Mouse (Mus musculus) c-Kit-positive CD71-positive TER-119-negative erythroid progenitor cells, embryonic 14.5 days (primary cell): Measurements from ENCODE around the gene Prpf8.
"Not testable (repeated sequence)": the region's sequence is repeated elsewhere in the genome, so short reads cannot be mapped to it uniquely, and the experiment has no call there.

Experiments
- DNase-seq: peaks from one replicate; pipeline ENCODE4 v3.0.0-alpha.2; 2013; ENCODE audit warnings: low read depth

Prpf8 gene

DNA sequence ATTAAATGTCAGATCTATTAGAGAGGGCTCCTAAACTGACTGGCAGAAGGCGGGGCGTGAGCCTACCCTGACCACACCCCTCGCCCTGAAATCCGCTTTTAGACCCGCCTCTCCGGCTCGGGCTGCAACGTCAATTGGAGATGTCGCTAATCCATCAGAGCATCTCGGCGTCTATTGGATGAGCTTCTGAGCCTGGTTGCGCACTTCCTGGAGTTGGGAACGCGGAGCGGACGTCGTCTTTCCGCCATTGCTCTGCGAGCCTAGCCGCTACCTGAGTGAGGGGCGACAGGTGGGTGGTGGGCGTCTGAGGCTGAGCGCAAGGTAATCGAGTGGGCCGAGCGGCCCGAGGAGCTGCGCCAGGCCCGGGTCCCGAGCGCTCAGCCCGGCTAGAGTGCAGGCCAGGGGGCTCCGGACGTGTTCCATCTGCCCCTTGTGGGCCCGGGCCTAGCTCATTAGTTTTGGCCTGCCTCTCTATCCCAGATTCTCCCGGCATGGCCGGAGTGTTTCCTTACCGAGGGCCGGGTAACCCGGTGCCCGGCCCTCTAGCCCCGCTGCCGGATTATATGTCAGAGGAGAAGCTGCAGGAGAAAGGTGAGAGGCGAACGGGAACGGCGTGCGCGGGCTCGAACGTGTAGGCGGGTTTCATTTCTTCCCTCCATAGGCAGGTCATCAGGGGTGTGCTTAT, at the start of gene Prpf8:
Gene Prpf8, plus strand, starts transcription at position 216 of the 685 bp plus-strand sequence.
- DNase-seq, result peak; percentile 96

DNA sequence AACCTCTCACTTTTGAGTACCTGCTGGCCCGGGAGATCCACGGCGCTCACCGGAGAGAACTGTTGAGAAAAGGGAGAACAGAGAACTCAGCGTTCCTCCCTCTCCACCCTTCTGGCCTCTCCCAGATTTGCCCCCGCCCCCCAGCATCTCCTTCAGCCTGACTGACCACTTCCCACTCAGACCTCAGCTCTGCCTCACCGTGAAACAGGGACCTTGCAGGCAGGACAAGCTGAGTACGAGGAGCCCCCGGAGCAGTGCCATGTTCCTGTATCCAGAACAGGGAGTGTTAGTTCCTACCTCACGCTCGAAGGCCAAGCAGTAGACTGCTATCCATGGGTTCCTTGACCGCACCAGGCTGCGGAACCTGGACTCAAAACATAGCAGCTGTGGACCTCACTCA, 48.4 kb upstream of the Prpf8 start:
- DNase-seq, result no peak

DNA sequence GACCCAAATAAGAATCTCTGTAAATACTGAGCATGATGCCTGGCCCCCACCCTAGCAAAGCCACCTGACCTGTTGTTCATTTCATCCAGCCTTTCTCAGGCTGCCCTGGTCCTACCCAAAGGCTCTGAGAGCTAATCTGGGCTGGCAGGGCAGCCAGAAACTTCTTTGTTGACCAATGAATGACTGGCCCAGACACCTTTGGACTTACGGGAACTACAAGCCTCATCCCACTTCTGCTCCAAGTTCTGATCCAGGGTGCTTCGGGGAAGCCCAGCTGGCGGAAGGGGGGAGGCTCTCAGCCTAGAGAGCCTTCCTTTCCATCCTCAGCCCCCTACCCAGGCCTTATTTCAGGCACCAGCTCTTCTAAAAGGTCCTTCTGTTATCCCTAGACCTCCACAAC, 47.8 kb upstream of the Prpf8 start:
- DNase-seq, result no peak

DNA sequence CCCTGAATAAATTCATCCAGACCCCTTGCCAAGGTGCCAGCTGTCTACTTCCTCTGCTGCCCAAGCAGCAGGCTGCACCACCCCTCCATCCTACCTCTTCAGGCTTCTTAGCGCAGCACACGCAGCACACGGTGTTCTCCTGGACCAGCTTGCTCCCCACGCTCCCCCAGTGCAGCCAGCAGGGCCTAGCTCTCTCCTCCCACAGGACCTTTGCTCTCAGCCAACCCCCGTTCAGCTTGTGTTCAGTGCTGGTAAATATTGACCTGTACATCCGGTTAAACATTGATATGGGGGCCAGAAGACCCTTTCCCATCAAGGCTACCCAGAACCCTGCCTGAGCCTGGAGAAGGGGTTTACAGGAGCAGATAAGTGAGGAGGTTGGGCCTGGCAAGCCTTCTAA, 47.3 kb upstream of the Prpf8 start, which contains the start of gene Serpinf2:
Gene Serpinf2, minus strand, starts transcription at position 229 of the 400 bp plus-strand sequence.
- no peak for DNase-seq

DNA sequence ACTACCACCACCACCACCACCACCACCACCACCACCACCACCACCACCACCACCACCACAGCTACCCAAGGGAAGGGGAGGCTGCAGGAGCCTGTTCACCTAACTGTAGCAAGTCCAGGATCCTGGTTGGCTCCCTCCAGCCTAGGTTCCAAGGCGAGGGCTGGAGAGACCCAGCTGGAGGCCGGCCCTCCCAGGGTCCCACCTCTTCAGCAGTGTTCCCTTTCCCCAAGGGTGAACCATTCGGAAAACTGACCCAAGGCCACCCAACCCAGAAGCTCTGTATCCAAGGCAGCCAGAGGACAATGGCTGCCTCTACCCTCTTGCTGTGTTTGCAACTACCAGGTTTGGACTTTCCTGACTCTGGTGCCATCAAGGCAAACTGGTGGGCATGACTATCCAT, 46.7 kb upstream of the Prpf8 start:
- DNase-seq, result no peak

DNA sequence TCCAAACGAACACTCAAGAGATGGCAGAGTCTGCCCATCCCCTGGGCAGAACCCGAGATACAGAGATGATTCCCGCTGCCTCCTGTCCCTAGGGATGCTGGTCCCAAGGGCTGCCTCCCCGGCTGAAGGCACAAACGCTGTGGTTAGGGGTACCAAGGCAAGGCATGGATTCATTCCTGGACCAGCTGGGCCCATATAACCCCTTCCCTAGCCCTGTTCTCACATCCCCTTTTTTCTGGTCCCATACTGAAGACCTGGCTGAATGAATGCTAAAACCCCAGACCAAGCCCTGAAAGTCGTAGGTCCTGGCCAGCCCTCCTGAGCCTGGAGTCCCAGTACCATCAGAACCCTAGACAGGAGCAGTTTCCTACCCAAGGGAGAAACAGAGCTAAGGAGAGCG, 45.6 kb upstream of the Prpf8 start:
- DNase-seq, result no peak

DNA sequence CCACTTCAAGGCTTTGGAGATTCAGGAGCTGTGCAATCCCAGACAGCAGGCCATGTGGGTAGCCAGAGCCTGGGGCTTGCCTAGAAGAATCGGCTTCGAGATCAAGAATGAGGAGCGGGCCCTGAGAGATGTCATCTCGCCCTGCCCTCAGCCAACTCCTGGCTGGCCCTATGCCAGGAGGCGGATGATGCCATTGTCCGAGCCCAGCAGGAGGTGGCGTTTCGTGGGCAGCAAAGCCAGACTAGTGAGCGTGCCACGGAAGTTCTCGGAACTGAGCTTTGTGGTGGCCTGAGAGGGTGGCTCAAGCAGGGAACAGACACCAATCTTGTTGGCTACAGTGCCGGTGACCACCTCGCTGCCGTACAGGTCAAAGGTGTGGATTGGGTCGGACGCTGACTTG, 45.0 kb upstream of the Prpf8 start:
- no peak for DNase-seq

DNA sequence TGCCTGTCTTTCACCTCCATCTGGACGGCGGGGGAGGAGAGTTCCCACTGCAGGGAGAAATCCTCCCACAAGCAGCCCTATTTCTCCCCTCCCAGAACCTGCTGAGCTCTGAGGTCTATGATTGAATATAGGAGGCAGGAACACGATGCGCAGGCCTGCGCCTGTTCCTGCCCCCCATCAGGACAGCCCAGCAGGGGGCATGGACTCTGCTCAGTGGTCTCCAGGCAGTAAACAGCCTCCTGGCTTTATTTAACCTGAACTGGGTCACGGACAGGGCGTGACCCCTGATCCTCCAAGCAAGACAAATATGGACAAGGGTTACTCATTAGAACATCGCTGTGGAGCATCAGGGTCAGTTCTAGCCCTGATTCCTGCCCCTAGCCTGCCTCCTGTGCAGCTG, 42.9 kb upstream of the Prpf8 start:
- no peak for DNase-seq

DNA sequence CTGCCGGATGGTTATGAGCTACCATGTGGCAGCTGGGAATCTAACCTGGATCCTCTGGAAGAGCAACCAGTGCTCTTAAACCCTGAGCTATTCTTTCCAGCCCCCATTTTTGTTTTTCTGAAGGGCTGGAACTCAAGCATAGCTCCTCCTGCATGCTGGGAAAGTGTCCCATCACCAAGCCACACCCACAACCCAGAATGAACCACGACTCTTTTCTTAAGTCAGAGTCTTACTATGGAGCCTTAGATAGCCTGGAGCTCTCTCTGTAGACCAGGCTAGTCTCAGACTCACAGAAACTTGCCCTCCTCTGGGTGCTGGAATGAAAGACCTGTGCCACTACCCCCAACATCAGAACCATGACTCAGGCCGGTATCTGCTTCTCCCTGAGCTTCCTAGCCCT, 38.0 kb upstream of the Prpf8 start:
- no peak for DNase-seq

DNA sequence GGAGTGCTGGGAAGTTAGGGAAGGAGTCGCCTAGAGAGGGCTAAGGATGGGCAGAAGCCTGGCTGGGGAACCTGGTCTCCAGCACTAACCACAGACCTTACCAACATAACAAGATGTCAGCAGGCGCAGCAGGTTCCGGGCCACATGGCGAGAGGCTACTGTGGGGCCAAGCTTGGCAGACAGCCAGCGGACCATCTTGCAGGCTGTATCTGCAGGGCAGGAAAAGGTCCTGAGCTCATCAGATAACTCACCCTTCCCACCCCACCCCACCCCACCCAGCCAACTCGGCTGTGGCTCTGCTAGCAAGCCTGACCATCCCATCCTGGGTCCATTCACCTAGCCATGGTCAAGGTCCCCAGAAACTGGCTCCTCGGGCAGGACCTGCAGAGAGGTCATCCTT, 36.9 kb upstream of the Prpf8 start:
- peak; percentile 74 for DNase-seq

DNA sequence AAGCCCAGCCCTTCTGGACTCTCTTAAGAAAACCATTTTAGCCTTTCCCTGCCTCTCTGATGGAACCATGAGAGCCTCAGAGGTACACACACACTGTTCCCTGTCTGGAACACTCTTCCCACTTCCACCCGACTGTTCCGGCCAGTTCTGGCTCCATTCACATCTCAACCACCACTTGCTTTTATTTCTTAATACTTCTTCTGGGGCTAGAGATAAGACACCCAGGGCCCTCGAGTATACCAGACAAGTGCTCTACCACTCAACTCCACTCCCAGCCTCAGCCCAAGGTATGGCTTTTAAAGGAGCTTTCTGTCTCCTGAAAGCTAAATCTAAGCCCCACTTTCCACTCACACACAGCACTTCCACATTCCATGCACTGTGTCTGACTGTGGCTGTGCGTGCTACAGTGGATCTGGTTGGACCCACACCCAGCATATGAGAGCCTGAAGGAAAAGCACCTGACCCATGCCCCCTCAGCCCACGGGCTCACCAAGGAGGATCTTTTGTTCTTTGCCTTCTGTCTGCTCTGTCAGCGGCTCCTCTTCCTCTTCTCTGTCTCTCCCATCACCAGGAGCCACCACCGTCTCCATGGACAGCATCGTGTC, 36.2 kb upstream of the Prpf8 start:
- peak; percentile 73 for DNase-seq

DNA sequence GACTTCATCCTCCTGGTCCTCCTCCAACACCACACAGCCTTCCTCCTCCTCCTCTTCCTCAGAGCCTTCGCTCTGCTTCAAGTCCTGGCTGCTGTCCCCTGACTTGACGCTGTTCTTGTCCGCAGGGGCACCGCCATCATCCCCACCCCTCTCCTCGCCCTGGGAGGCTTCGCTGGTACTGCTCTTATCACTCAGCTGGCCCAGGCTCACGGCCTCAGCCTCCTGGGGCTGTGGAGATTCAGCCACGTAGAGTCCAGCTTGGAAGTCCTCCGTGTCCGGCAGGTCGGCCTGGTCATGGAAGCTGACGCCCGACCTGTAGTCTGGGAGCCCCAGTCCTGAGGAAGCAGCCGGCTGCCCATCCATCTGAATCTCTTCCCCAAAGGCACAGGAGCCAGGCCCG, 35.7 kb upstream of the Prpf8 start:
- no peak for DNase-seq

DNA sequence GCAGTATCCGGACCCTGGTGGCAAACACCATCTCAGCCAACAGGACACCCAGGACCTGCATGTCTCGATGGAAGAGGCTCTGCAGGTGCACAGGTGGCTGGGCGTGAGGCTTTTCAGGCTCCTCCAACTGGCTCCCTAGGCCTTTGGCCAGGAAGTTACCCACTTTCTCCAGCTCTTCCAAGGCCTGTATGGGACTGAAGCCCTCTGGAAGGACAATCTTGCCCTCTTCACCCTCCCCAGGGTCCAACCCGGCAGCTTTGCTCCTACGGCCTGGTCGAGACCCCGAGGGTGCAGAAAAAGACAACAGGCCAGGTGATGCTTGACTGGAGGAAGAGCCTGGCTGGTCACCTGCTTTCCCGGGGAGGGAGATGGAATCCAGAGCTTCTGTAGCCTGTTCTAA, 34.5 kb upstream of the Prpf8 start:
- DNase-seq, result no peak

DNA sequence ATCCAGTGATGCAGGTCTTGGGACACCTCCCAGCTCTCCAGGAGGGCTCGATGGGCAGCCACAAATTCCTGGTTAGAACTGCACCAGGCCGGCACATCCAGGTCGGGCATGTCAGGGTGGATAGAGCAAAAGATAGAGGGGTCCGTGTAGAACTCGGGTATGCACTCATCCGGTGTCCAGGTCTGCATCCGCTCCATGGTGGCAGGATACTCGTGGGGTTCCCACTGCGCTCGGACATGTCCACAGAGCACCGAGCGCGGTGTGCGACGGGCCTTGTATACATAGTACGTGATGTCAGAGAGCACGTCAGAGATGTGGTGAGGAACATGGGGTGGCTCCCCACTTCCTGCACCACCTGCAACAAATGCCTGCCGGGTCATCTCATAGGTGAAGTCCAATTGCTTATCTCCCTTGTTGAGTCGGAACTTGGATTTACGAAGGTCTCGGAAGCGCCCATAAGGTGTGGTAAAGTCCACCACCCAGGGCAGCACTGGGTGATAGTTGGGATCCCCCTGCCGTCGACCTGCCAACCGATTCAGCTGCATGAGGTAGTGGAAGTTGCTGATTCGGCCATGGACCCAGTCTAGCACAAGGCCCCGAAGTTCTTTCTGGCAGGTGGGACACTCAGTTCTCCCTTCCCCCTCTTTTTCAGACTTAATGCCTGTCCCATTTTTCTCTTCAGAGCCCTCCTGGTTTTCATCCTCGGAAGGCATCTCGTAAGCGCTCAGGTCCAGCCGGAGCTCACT, 33.6 kb upstream of the Prpf8 start:
- DNase-seq, result no peak

DNA sequence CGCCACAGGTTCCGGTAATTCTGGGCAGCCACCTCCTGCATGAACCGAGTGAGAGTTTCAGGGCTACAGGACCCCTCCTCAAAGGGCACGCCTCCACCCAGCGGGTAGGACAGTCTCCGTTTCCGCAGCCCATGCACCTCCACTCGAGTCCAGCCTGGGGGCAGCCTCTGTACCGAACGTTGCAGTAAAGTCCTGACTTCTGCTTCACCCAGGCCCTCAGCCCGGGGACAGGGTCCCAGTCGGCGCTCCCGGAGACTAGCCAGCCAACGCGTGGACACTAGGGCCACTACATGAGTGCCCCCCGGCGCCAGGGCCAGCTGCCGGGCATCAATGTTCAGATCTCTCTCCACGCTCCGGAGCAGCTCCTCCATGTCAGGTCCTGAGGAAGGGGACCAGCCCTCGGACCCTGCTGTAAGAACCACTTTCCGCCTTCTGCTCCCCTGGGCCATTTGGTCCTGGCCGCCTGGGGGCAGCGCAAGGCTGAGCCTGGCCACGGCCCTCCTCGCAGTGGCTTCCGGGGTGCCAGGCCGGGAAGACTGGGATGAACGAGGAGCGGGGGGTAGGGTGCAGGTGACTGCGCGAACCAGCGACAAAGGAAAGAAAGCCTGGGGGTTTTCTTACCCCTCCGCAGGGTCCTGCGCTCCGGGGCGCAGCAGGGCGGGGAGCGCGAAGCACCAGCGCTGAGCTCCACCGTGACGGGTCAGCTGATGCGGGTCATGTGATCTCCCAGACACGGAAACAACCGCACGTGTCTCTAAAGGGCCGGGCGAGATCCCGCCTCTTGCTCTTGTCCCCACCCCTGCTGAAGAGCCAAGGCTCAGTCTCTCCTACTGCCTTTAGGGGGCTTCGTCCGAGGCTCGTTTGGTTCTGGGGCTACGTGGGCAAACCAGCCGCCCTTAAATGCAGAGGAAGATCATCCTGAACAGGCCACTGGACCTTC, 32.4 kb upstream of the Prpf8 start, which contains the start of gene Wdr81:
Gene Wdr81, minus strand, starts transcription at position 727 of the 940 bp plus-strand sequence.
- DNase-seq, result peak; percentile 86

DNA sequence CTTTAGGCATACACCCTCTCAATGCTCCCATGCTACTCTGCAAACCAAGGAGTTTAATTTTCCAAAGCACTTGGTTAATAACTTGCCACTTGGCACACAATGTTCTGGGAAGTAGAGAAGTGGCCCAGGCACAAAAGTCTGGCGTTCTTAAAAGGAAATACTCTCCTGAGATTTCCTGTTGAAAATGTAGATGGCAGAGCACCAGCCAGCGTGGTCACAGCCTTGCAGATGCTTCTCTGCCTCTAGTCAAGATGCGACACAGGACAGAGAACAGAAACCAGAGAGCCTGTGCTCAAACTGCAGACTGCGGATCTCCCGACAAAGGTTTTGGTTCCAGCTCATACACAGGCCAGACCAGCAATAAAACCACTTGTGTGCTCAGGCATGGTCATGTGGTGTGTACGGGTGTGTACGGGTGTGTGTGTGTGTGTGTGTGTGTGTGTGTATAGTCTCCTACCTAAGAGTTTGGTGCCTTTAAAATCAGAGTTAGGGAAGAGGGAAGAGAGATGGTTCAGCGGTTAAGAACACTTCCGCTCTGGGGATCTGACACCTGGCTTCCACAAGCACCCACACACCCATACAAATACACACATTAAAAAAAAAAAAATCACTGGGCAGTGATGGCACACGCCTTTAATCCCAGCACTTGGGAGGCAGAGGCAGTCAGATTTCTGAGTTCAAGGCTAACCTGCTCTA, 31.4 kb upstream of the Prpf8 start:
- no peak for DNase-seq

DNA sequence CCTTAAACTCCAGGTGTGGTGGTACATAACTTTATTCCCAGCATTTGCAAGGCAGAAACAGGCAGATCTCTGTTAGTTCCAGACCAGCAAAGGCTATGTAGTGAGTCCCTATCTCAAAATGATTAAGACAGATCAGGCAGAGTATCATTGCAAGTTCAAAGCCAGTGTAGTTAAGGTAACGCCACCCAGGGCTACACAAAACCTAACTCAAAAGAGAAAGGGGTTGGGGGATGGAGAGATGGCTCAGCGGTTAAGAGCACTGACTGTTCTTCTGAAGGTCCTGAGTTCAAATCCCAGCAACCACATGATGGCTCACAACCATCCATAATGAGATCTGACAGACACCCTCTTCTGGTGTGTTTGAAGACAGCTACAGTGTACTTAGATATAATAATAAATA, 30.6 kb upstream of the Prpf8 start:
- not testable (repeated sequence) for DNase-seq

DNA sequence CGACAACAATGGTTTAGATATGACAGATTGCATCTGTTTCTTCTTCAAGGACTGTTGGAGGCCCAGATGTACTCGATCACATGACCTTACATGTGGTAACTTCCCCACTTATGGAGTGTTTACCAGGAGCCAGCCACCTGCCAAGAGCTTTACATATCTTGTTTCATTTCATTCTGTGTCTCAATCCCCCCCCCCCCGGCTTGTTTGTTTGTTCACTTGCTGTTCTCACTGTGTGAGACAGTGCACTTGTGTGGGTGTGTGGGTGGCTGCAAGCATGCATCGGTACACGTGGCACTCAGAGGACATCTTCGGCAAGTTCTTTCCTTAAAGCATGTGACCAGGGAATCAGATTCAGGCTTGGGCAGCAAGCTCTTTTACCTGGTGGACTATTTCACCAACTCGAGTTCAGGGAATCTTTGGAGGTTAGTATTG, 30.2 kb upstream of the Prpf8 start:
- no peak for DNase-seq

DNA sequence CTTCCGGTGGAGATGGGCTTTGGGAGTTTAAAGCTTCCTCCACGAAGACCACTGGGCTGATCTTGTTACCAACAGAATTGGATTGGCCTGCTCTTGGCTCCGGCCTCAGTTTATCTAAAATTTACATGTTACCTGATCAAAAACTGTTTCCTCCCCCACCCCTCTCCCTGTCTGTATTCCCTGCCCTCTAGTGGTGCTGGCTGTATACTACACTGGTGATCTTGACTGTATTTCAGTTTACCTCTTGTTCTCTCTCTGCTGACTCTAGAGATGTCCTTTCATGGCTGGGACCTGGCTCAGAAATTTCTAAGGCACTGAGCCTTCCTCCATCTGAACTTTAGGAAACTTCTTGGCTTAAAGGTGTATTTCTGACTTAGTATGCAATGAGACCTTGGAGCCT, 28.4 kb upstream of the Prpf8 start:
- peak; percentile 68 for DNase-seq

DNA sequence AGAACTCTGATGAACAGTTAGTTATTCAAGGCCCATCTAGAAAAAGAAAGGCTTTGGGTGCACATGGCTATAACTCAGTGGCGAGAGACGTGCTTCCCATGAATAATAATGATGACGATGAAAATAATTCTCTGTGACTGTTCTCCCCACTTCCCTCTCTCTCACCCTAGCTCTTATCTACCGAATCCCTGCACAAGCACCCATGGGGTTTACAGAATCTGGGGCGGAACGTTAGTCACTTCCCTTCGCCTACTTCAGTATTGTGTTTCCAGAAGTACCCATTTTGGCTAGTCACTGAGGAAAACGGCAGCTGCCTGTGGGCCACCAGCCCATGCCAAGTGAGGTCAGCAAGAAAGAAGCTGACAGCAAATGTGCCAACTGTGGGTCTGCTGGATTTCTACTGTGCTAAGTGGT, 28.0 kb upstream of the Prpf8 start:
- DNase-seq, result no peak

DNA sequence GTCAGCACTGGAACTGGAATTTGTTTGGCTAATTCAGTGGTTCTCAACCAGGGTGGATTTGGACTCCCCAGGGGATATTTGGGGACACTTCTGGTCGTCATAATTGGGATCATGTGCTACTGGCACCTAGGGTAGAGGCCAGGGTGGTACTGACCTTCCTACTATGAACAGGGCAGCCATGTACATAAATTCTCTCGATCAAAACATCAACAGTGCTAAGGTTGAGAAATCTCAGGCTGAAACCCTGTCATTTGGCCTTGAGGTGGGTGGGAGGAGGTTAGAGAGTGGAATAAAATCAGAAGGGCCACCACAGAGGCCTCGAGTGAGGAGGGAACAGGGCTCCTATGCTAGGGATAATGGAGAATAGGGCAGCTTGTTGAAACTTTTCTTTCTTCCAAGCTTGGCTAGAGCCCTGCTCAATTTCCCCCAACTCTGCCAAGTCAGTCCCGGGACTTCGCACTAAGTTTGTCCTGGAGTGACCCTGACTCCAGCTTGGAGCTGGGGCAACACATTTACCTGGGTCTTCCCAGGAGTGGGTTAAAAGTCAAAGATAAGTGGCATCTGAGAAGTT, 27.4 kb upstream of the Prpf8 start:
- no peak for DNase-seq
